Mouse (Mus musculus): ENCODE measurements around the gene Rdh1. TPM values are rescaled to one million over a fixed set of nuclear protein-coding genes. Genes with fewer than 3 reads are reported as not detected.

Rdh1 gene
- polyA plus RNA-seq (2015; fragmentation: Illumina TruSeq; extraction: RNeasy Lipid Tissue Mini Kit (QIAGEN cat#74804); ENCODE audit: low read depth, low replicate concordance) = not detected

GRCm38 (mm10) chr10:127759181-127760110, at the start of gene Rdh1, which contains the start of gene Rdh16f1:
TSS of gene Rdh1 (plus strand) at chr10:127759721.
TSS of gene Rdh16f1 (plus strand) at chr10:127759787.

GRCm38 (mm10) chr10:127724178-127724577, 35.3 kb upstream of the Rdh1 start, which contains the start of gene Tac2:
TSS of gene Tac2 (plus strand) at chr10:127724478.

DNA sequence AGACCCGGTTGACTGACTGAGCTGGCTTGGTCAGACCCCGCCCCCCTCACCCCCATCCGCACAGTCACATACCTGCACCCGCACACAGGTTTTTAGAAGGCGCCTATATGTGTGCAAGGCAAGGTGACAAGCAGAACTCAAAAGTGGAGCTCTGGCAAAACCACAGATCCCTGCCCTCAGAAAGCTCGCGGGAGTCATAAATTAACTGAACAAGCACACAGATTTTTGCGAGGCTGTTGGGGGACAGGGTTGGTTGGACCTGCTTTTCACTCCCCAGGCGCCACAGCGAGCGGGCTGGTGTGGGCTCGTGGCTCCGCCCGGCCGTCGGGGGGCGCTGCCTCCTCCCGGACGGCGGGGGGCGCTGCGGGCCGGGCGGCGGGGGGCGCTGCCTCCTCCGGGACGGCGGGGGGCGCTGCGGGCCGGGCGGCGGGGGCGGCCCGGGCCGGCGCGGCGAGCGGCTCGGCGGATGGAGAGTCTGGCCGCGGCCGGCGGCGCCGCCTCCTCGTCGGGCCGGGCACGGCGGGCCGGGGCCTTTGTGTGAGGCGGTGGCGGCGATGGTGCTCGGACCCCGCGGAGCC, 20.3 kb upstream of the Rdh1 start, which contains the start of gene Zbtb39:
TSS of gene Zbtb39 (plus strand) at position 456 of the 578 bp plus-strand sequence.

GRCm38 (mm10) chr10:127751548-127751947, 8.0 kb upstream of the Rdh1 start, which contains the start of gene Gpr182:
TSS of gene Gpr182 (minus strand) at chr10:127751732.

DNA sequence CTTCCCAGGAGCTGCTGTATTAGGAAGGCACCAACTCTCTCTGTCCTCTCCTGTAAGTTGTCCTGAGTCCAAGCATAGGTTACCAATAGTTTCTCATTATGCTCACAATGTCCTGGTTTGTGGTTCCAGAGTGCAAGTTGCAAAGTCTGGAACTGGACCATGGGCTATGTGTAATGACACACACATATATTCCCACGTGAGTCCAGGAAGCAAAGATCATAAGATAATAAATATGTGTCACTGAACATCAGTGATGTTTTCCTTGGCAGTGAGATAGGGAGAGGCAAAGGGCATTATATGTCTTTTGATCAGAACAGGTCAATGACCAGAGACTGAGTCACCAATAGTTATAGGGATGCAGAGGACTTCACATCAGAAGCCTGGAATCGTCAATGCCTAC, 16.5 kb downstream of the Rdh1 start, which contains the start of gene Rdh9:
TSS of gene Rdh9 (plus strand) at position 376 of the 400 bp plus-strand sequence.

DNA sequence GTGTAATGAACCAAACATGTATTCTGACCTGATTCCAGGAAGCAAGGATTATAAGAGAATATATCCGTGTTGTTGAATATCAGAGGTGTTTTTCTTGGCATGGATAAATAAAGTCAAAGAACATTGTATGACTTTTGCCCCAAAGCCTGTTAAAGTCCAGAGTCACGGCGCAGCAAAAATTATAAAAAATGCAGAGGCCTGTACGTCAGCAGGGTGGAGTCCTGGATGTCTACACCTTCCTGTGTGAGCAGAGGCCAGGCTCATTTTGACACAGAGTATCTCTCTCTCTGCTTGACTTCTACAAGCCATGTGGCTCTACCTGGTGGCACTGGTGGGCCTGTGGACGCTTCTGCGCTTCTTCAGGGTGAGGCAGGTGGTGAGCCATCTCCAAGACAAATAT, 41.4 kb downstream of the Rdh1 start, which contains the start of gene Rdh16:
TSS of gene Rdh16 (plus strand) at position 262 of the 400 bp plus-strand sequence.

Other genes with a start within 250 kb of the Rdh1 start
- 9.8 TPM for gene Ndufa4l2, start 244.8 kb upstream of the Rdh1 start, polyA plus RNA-seq (2015; fragmentation: Illumina TruSeq; extraction: RNeasy Lipid Tissue Mini Kit (QIAGEN cat#74804); ENCODE audit: low read depth, low replicate concordance)
- 26.1 TPM for gene Shmt2, start 237.3 kb upstream of the Rdh1 start, polyA plus RNA-seq (2015; fragmentation: Illumina TruSeq; extraction: RNeasy Lipid Tissue Mini Kit (QIAGEN cat#74804); ENCODE audit: low read depth, low replicate concordance)
- gene Nxph4, start 225.2 kb upstream of the Rdh1 start, polyA plus RNA-seq (2015; fragmentation: Illumina TruSeq; extraction: RNeasy Lipid Tissue Mini Kit (QIAGEN cat#74804); ENCODE audit: low read depth, low replicate concordance) = 6.8 TPM
- gene Lrp1, start 138.6 kb upstream of the Rdh1 start, polyA plus RNA-seq (2015; fragmentation: Illumina TruSeq; extraction: RNeasy Lipid Tissue Mini Kit (QIAGEN cat#74804); ENCODE audit: low read depth, low replicate concordance) = 158 TPM
- 11.0 TPM for gene Stat6, start 116.7 kb upstream of the Rdh1 start, polyA plus RNA-seq (2015; fragmentation: Illumina TruSeq; extraction: RNeasy Lipid Tissue Mini Kit (QIAGEN cat#74804); ENCODE audit: low read depth, low replicate concordance)
- 3.3 TPM for gene Nemp1, start 92.8 kb upstream of the Rdh1 start, polyA plus RNA-seq (2015; fragmentation: Illumina TruSeq; extraction: RNeasy Lipid Tissue Mini Kit (QIAGEN cat#74804); ENCODE audit: low read depth, low replicate concordance)
- gene Nab2, start 91.2 kb upstream of the Rdh1 start, polyA plus RNA-seq (2015; fragmentation: Illumina TruSeq; extraction: RNeasy Lipid Tissue Mini Kit (QIAGEN cat#74804); ENCODE audit: low read depth, low replicate concordance) = 30.7 TPM
- 1.2 TPM for gene Myo1a, start 54.6 kb upstream of the Rdh1 start, polyA plus RNA-seq (2015; fragmentation: Illumina TruSeq; extraction: RNeasy Lipid Tissue Mini Kit (QIAGEN cat#74804); ENCODE audit: low read depth, low replicate concordance)
- gene Tac2, start 35.2 kb upstream of the Rdh1 start, polyA plus RNA-seq (2015; fragmentation: Illumina TruSeq; extraction: RNeasy Lipid Tissue Mini Kit (QIAGEN cat#74804); ENCODE audit: low read depth, low replicate concordance) = 23.1 TPM
- 4.3 TPM for gene Zbtb39, start 20.2 kb upstream of the Rdh1 start, polyA plus RNA-seq (2015; fragmentation: Illumina TruSeq; extraction: RNeasy Lipid Tissue Mini Kit (QIAGEN cat#74804); ENCODE audit: low read depth, low replicate concordance)
- gene Gpr182, start 8.0 kb upstream of the Rdh1 start, polyA plus RNA-seq (2015; fragmentation: Illumina TruSeq; extraction: RNeasy Lipid Tissue Mini Kit (QIAGEN cat#74804); ENCODE audit: low read depth, low replicate concordance) = 0.59 TPM
- gene Rdh16f1, start 66 bp downstream of the Rdh1 start, polyA plus RNA-seq (2015; fragmentation: Illumina TruSeq; extraction: RNeasy Lipid Tissue Mini Kit (QIAGEN cat#74804); ENCODE audit: low read depth, low replicate concordance) = not detected
- 0.68 TPM for gene Rdh9, start 16.7 kb downstream of the Rdh1 start, polyA plus RNA-seq (2015; fragmentation: Illumina TruSeq; extraction: RNeasy Lipid Tissue Mini Kit (QIAGEN cat#74804); ENCODE audit: low read depth, low replicate concordance)
- 0.22 TPM for gene Rdh16, start 41.4 kb downstream of the Rdh1 start, polyA plus RNA-seq (2015; fragmentation: Illumina TruSeq; extraction: RNeasy Lipid Tissue Mini Kit (QIAGEN cat#74804); ENCODE audit: low read depth, low replicate concordance)
- gene Rdh19, start 90.2 kb downstream of the Rdh1 start, polyA plus RNA-seq (2015; fragmentation: Illumina TruSeq; extraction: RNeasy Lipid Tissue Mini Kit (QIAGEN cat#74804); ENCODE audit: low read depth, low replicate concordance) = not detected
- not detected for gene Rdh16f2, start 106.8 kb downstream of the Rdh1 start, polyA plus RNA-seq (2015; fragmentation: Illumina TruSeq; extraction: RNeasy Lipid Tissue Mini Kit (QIAGEN cat#74804); ENCODE audit: low read depth, low replicate concordance)
- not detected for gene Rdh7, start 129.1 kb downstream of the Rdh1 start, polyA plus RNA-seq (2015; fragmentation: Illumina TruSeq; extraction: RNeasy Lipid Tissue Mini Kit (QIAGEN cat#74804); ENCODE audit: low read depth, low replicate concordance)
- not detected for gene Sdr9c7, start 138.8 kb downstream of the Rdh1 start, polyA plus RNA-seq (2015; fragmentation: Illumina TruSeq; extraction: RNeasy Lipid Tissue Mini Kit (QIAGEN cat#74804); ENCODE audit: low read depth, low replicate concordance)
- not detected for gene Hsd17b6, start 247.9 kb downstream of the Rdh1 start, polyA plus RNA-seq (2015; fragmentation: Illumina TruSeq; extraction: RNeasy Lipid Tissue Mini Kit (QIAGEN cat#74804); ENCODE audit: low read depth, low replicate concordance)